Mouse (Mus musculus) megakaryocyte, embryonic 14.5 days (primary cell): ENCODE measurements at regions not wholly inside any gene's neighbourhood (a gene's known extent, or its start where the extent isn't known, plus 50 kb on each side); places are given as distances from the start of the nearest gene placed in this dataset.

Experiments used
- FLI1 ChIP-seq: IDR thresholded peaks from 2 replicates; pipeline ENCODE4 v1.6.1; 2012; ENCODE audit warnings: low read length, inconsistent platforms, mixed read lengths
- GATA1 ChIP-seq: IDR thresholded peaks from 3 replicates; pipeline ENCODE4 v1.6.1; 2012; ENCODE audit warnings: mixed read lengths, low read length, inconsistent platforms, borderline replicate concordance

DNA sequence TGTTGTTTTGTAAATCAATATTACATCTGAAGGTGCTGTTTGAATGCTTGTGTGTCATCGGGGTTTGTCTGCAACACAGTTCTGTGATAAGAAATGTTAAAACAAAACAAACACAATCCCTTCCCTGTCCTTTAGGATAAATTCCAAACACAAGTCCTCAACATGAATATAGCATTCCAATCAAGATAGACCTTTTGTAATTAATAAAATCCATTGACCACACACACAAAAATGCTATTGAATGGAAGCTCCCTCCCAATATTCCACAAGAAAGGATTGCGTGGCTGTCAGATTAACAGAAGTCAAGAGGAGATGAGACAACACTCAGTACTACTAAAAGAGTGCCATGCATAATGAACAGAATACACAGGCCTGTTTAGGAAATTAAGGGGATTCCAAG lies 843.5 kb downstream of the 5730522E02Rik start:
- no peak for TF ChIP-seq GATA1
- no peak for TF ChIP-seq FLI1
